Mouse (Mus musculus) intestine, postnatal 0 days (tissue): ENCODE results near the gene Opcml. TPM values are rescaled to one million over a fixed set of nuclear protein-coding genes. Genes with fewer than 3 reads are reported as not detected.

Source experiments
- ATAC-seq: fragments of 200-750 bp; cut with Nextera tagmentation; 2 replicates; pipeline ENCODE4 v1.8.0; 2017; ENCODE audit warnings: mild to moderate bottlenecking, moderate TSS enrichment, moderate library complexity
- H3K27ac ChIP-seq: fragments of 300-500 bp; sonication (generic); 2 replicates; pipeline ENCODE4 v1.5.1; 2014; ENCODE audit warnings: mild to moderate bottlenecking, low read depth, low read length, moderate library complexity
- H3K27me3 ChIP-seq: fragments of 300-500 bp; sonication (generic); replicated peaks from 2 replicates; pipeline ENCODE4 v1.6.1; 2014; ENCODE audit warnings: low read length, mixed read lengths; ENCODE audit not compliant: control insufficient read depth, insufficient read depth
- H3K36me3 ChIP-seq: fragments of 300-500 bp; sonication (generic); 2 replicates; pipeline ENCODE4 v1.6.1; 2014; ENCODE audit warnings: mild to moderate bottlenecking, moderate library complexity; ENCODE audit not compliant: control insufficient read depth, insufficient read depth
- H3K4me1 ChIP-seq: fragments of 300-500 bp; sonication (generic); replicated peaks from 2 replicates; pipeline ENCODE4 v1.6.1; 2014; ENCODE audit warnings: antibody characterized with exemption, low read length, mixed read lengths; ENCODE audit not compliant: control insufficient read depth, insufficient read depth
- H3K4me2 ChIP-seq: fragments of 300-500 bp; sonication (generic); replicated peaks from 2 replicates; pipeline ENCODE4 v1.6.1; 2014; ENCODE audit warnings: low read depth, mild to moderate bottlenecking, moderate library complexity
- H3K4me3 ChIP-seq: fragments of 300-500 bp; sonication (generic); 2 replicates; pipeline ENCODE4 v1.5.1; 2014; ENCODE audit warnings: low read depth, low read length
- H3K9ac ChIP-seq: fragments of 300-500 bp; sonication (generic); 2 replicates; pipeline ENCODE4 v1.6.1; 2014; ENCODE audit warnings: mild to moderate bottlenecking, low read depth, low read length
- H3K9me3 ChIP-seq: fragments of 300-500 bp; sonication (generic); 2 replicates; pipeline ENCODE4 v1.6.1; 2016; ENCODE audit warnings: mixed run types; ENCODE audit not compliant: control insufficient read depth
- CTCF ChIP-seq: sonication (generic); IDR thresholded peaks from 2 replicates; pipeline ENCODE4 v1.5.1; 2016; ENCODE audit warnings: low read depth, mild to moderate bottlenecking, control low read depth, antibody characterized with exemption, moderate library complexity
- WGBS: fragments of 180-500 bp; shearing (Covaris S2); extraction: QIAGEN DNeasy Blood & Tissue Kit; methylation state at CpG from one replicate; pipeline ENCODE4 v1.1.7; 2014; 5-methylcytosine and 5-hydroxymethylcytosine counted together
- polyA plus RNA-seq: library from polyadenylated mRNA; unstranded; fragments of >200 nt; fragmentation: Nextera tagmentation; extraction: Ambion mirVana; gene quantifications from 2 replicates; pipeline ENCODE4 v1.2.1, GENCODE M21; 2015

The Opcml gene
- polyA plus RNA-seq, 1 experiment from 2014 or later, result 1.7 TPM

GRCm38 (mm10) chr9:27781291-27781993 is 9.1 kb upstream of the Opcml start:
- H3K9ac ChIP-seq, result no peak overlapping the region
- WGBS, result 72% methylated on average over 6 of the region's 6 CpGs
- H3K4me3 ChIP-seq, result no peak overlapping the region
- H3K36me3 ChIP-seq, result no peaks in the 10 kb centered on the region
- no peak for TF ChIP-seq CTCF
- no peak overlapping the region for H3K27ac ChIP-seq
- H3K9me3 ChIP-seq, result no peaks in the 10 kb centered on the region
- no peak for ATAC-seq
- no peak overlapping the region for H3K4me2 ChIP-seq
- H3K4me1 ChIP-seq, result no peaks in the 10 kb centered on the region
- H3K27me3 ChIP-seq, result no peaks in the 10 kb centered on the region

- 0 out of 2 replicates have a peak, but pooled peaks have one; percentile 9 for TF ChIP-seq CTCF
- no peak overlapping the region for H3K4me3 ChIP-seq
- H3K4me2 ChIP-seq, result no peak overlapping the region
- ATAC-seq, result no peak
- H3K4me1 ChIP-seq, result no peaks in the 10 kb centered on the region
- H3K27me3 ChIP-seq, result no peaks in the 10 kb centered on the region
- no peaks in the 10 kb centered on the region for H3K36me3 ChIP-seq
- WGBS, result 20% methylated on average over 1 of the region's 1 CpGs
- no peak overlapping the region for H3K27ac ChIP-seq
- no peak overlapping the region for H3K9ac ChIP-seq
- no peaks in the 10 kb centered on the region for H3K9me3 ChIP-seq
Measured at GRCm38 (mm10) chr9:27781994-27782337, 8.6 kb upstream of the Opcml start.

GRCm38 (mm10) chr9:27791639-27791966 is 1.0 kb downstream of the Opcml start:
- 0 out of 2 replicates have a peak overlapping the region, but pooled peaks have one; percentile 3 for H3K4me3 ChIP-seq
- WGBS, result 2% methylated on average over 12 of the region's 12 CpGs

GRCm38 (mm10) chr9:27792226-27792625 is 1.7 kb downstream of the Opcml start:
- Histone ChIP-seq H3K4me1 (no peaks in the 10 kb centered on the region), H3K4me2 (no peak overlapping the region), H3K9ac (no peak overlapping the region), H3K27me3 (peaks cover 18% of the 10 kb centered on the region), H3K36me3 (no peaks in the 10 kb centered on the region), H3K27ac (no peak overlapping the region), H3K4me3 (no peak overlapping the region), H3K9me3 (no peaks in the 10 kb centered on the region)
- TF ChIP-seq CTCF, result no peak
- WGBS, result 48% methylated on average over 2 of the region's 2 CpGs
- ATAC-seq, result no peak

More at GRCm38 (mm10) chr9:27791639-27791966, 1.0 kb downstream of the Opcml start:
- Histone ChIP-seq H3K36me3 (no peaks in the 10 kb centered on the region), H3K27me3 (peaks cover 18% of the 10 kb centered on the region), H3K27ac (no peak overlapping the region), H3K9me3 (no peaks in the 10 kb centered on the region), H3K9ac (no peak overlapping the region), H3K4me2 (peak overlapping the region; percentile 27; the same call in 1 of the 2 replicates), H3K4me1 (no peaks in the 10 kb centered on the region)
- ATAC-seq, result no peak
- no peak for TF ChIP-seq CTCF

GRCm38 (mm10) chr9:27792994-27793393 is 2.4 kb downstream of the Opcml start:
- H3K27ac ChIP-seq, result no peak overlapping the region
- H3K27me3 ChIP-seq, result peaks cover 18% of the 10 kb centered on the region
- H3K36me3 ChIP-seq, result no peaks in the 10 kb centered on the region
- no peaks in the 10 kb centered on the region for H3K9me3 ChIP-seq
- no peak overlapping the region for H3K4me2 ChIP-seq
- no peaks in the 10 kb centered on the region for H3K4me1 ChIP-seq
- H3K9ac ChIP-seq, result no peak overlapping the region
- ATAC-seq, result no peak
- no peak for TF ChIP-seq CTCF
- no peak overlapping the region for H3K4me3 ChIP-seq
- 59% methylated on average over 3 of the region's 3 CpGs for WGBS

- Histone ChIP-seq H3K4me3 (no peak overlapping the region), H3K4me2 (no peak overlapping the region), H3K27me3 (peaks cover 6% of the 10 kb centered on the region), H3K4me1 (no peaks in the 10 kb centered on the region), H3K27ac (no peak overlapping the region), H3K36me3 (no peaks in the 10 kb centered on the region), H3K9ac (no peak overlapping the region), H3K9me3 (no peaks in the 10 kb centered on the region)
- ATAC-seq, result no peak
- 80% methylated on average over 1 of the region's 1 CpGs for WGBS
- TF ChIP-seq CTCF, result no peak
Measured at GRCm38 (mm10) chr9:27796535-27796934, 6.0 kb downstream of the Opcml start.

GRCm38 (mm10) chr9:27800992-27801391 is 10.4 kb downstream of the Opcml start:
- H3K36me3 ChIP-seq, result no peaks in the 10 kb centered on the region
- H3K27me3 ChIP-seq, result no peaks in the 10 kb centered on the region
- no peaks in the 10 kb centered on the region for H3K9me3 ChIP-seq
- H3K4me1 ChIP-seq, result no peaks in the 10 kb centered on the region
- 66% methylated on average over 2 of the region's 2 CpGs for WGBS
- TF ChIP-seq CTCF, result no peak
- no peak for ATAC-seq
- no peak overlapping the region for H3K27ac ChIP-seq
- no peak overlapping the region for H3K9ac ChIP-seq
- no peak overlapping the region for H3K4me3 ChIP-seq
- no peak overlapping the region for H3K4me2 ChIP-seq
